Mouse (Mus musculus) forebrain, embryonic 10.5 days (tissue): ENCODE data around the gene Lsg1. TPM values are rescaled to one million over a fixed set of nuclear protein-coding genes. Genes with fewer than 3 reads are reported as not detected.

Source experiments
- DNase-seq: peaks from one replicate; pipeline ENCODE4 v3.0.0-alpha.2; 2017; ENCODE audit warnings: low spot score; ENCODE audit errors: extremely low spot score
- H3K27ac ChIP-seq: fragments of 300-500 bp; sonication (generic); 2 replicates; pipeline ENCODE4 v1.5.1; 2016; ENCODE audit warnings: mild to moderate bottlenecking
- H3K27me3 ChIP-seq: fragments of 300-500 bp; sonication (generic); 2 replicates; pipeline ENCODE4 v1.6.1; 2016; ENCODE audit warnings: mild to moderate bottlenecking; ENCODE audit not compliant: poor library complexity, severe bottlenecking
- H3K36me3 ChIP-seq: fragments of 300-500 bp; sonication (generic); replicated peaks from 2 replicates; pipeline ENCODE4 v1.6.1; 2016; ENCODE audit warnings: mild to moderate bottlenecking, moderate library complexity
- H3K4me1 ChIP-seq: fragments of 300-500 bp; sonication (generic); 2 replicates; pipeline ENCODE4 v1.6.1; 2016
- H3K4me3 ChIP-seq: fragments of 300-500 bp; sonication (generic); 2 replicates; pipeline ENCODE4 v1.5.1; 2016; ENCODE audit warnings: mild to moderate bottlenecking, moderate library complexity
- H3K9me3 ChIP-seq: fragments of 300-500 bp; sonication (generic); 2 replicates; pipeline ENCODE4 v1.6.1; 2016; ENCODE audit warnings: mild to moderate bottlenecking, moderate library complexity
- WGBS: fragments of 180-500 bp; shearing (Covaris S2); methylation state at CpG from one replicate; pipeline ENCODE4 v1.1.7; 2016; 5-methylcytosine and 5-hydroxymethylcytosine counted together
- polyA plus RNA-seq: library from polyadenylated mRNA; unstranded; fragments of >200 nt; fragmentation: Nextera tagmentation; extraction: Ambion mirVana; gene quantifications from 2 replicates; pipeline ENCODE4 v1.2.1, GENCODE M21; 2016

Gene Lsg1
- polyA plus RNA-seq: 86.6 and 87.4 TPM in 2 replicates

DNA sequence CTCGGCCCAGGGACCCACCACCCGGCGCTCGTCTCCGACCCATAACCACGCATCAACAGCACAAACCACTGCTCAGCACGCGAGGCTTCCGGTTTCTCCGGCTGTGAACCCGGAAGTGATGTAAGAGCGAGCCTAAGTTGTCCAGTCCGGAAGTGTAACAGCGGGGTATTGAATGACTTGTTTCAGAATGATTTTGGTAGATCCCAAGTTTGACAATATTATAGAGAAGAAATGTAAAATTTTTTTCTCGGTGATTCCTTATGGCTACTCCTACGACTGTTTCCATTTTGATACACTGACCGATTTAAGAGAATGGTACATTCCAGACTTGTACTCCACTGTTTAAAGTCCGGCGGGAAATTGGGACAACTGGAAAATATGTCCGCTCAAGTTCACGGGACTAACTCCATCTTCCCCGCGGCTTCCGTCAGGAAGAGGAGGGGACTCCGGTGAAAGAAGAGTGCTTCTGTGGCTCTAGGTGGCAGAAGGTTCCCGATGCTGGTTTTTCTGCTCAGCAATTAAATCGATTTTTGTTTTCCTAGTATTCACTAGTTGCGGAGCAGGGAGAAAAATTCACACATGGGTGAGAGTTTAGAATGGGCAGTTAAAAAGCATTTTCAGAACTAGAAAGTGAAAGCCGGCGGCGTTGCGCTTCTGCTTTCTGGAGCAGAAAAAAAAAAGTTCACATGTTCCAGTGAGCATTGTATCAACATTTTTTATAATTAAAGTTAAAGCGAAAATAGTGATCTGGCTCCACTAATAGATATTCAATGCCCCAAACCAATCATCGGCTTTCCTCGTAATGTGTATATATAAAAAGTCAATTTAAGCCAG is at the start of gene Lsg1:
Lsg1 (minus strand) TSS at position 99 of the 834 bp plus-strand sequence.
- Histone ChIP-seq H3K4me3 (peak within 1 kb of the TSS; percentile 85), H3K9me3 (no peaks in the 10 kb centered on the region), H3K27ac (peak within 1 kb of the TSS; percentile 95), H3K36me3 (peaks cover 30% of the 10 kb centered on the region), H3K4me1 (peaks cover 15% of the 10 kb centered on the region), H3K27me3 (no peaks in the 10 kb centered on the region)
- WGBS: 5% methylated on average over 35 of the region's 35 CpGs
- peak; percentile 88 for DNase-seq

- DNase-seq: no peak
- WGBS: 76% methylated on average over 8 of the region's 8 CpGs
- no peaks in the 10 kb centered on the region for H3K4me1 ChIP-seq
- H3K4me3 ChIP-seq: no peak overlapping the region
- no peaks in the 10 kb centered on the region for H3K36me3 ChIP-seq
- H3K27ac ChIP-seq: no peak overlapping the region
- no peaks in the 10 kb centered on the region for H3K27me3 ChIP-seq
- no peaks in the 10 kb centered on the region for H3K9me3 ChIP-seq
These were observed 46.7 kb upstream of the Lsg1 start for GRCm38 (mm10) chr16:30633906-30634746.

- Histone ChIP-seq H3K27ac (no peak overlapping the region), H3K36me3 (no peaks in the 10 kb centered on the region), H3K27me3 (no peaks in the 10 kb centered on the region), H3K4me1 (peaks cover 15% of the 10 kb centered on the region), H3K4me3 (no peak overlapping the region), H3K9me3 (no peaks in the 10 kb centered on the region)
- no peak for DNase-seq
- WGBS: 91% methylated on average over 5 of the region's 5 CpGs
These were observed 42.1 kb upstream of the Lsg1 start for GRCm38 (mm10) chr16:30629509-30629908.

DNA sequence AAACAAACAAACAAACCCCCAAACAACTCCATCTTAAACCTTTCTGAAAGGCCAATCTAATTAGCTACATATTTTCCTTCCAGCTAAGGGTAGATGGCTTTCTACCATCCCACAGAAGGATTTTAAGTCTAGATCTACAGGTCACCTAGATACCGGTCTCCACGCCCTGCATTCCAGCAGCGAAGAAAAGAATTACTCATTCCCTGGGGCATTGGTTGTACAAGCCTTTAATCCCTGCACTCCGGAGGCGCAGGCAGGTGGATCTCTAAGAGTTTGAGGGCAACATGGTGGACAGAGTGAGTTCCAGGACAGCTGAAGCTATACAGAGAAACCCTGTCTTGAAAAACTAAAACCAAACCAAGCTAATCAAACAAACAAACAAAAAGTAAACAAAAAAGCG is 41.0 kb upstream of the Lsg1 start:
- H3K4me3 ChIP-seq: no peak overlapping the region
- WGBS: 36% methylated on average over 6 of the region's 6 CpGs
- no peaks in the 10 kb centered on the region for H3K9me3 ChIP-seq
- H3K27me3 ChIP-seq: no peaks in the 10 kb centered on the region
- no peak for DNase-seq
- H3K4me1 ChIP-seq: peaks cover 15% of the 10 kb centered on the region
- H3K27ac ChIP-seq: no peak overlapping the region
- H3K36me3 ChIP-seq: no peaks in the 10 kb centered on the region

DNA sequence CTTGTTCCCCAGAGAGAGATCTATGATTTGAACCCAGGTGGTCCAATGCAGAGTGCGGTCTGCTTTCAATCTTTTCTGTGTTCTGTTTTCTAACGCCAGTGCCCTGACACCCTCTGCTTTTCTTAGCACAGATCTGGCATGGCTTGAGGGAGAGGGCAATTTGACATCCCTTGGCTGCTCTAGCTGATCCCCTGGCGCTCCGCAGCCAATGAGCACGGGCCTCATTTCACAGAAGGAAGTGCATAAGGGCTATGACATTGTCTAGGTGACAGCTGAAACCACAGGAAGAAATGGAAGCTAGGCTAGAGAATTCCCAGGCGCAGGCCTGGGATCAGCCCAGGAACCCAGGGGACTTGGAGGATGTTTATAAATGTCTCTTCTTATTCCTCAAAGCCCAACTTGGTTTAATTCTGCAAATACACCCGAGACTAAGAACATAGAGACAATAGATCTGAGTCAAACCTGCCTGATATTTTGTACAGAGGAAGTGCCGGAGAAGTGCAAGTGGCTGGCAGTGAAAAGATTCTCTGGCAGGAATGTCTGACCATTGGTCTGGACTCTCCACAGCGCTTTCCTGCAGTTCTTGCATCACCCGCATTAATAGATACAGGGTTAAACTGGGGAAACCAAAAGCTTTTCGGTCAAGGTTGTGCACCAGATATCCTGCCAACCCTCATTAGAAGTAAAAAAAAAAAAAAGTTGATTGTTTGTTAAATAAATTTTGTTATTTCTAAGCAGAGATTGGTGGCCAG is 40.4 kb upstream of the Lsg1 start:
- Histone ChIP-seq H3K4me3 (no peak overlapping the region), H3K9me3 (no peaks in the 10 kb centered on the region), H3K36me3 (no peaks in the 10 kb centered on the region), H3K27ac (no peak overlapping the region), H3K27me3 (no peaks in the 10 kb centered on the region), H3K4me1 (peaks cover 15% of the 10 kb centered on the region)
- whole genome bisulfite sequencing: 79% methylated on average over 11 of the region's 11 CpGs
- no peak for DNase-seq

DNA sequence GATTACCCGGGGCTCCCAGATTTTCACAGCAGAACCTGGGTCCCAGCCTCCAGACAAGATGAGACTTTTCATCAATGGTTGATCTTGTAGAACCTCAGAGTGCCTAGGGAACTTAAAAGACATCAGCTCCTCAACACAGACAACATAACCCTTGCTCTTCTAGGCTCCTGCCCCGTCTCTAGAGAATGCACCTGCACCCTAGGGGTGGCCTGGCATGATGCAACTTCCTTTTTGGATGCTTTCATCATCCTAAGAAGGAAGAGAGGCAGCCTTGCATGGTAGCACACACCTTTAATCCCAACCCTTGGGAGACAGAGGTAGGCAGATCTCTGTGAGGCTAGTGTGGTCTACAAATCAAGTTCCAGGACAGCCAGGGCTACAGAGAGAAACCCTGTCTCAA is 37.2 kb upstream of the Lsg1 start:
- Histone ChIP-seq H3K36me3 (no peaks in the 10 kb centered on the region), H3K4me1 (peaks cover 15% of the 10 kb centered on the region), H3K4me3 (no peak overlapping the region), H3K27ac (no peak overlapping the region), H3K9me3 (no peaks in the 10 kb centered on the region), H3K27me3 (no peaks in the 10 kb centered on the region)
- DNase-seq: no peak
- 83% methylated on average over 2 of the region's 2 CpGs for WGBS

GRCm38 (mm10) chr16:30623645-30624044 is 36.3 kb upstream of the Lsg1 start:
- peaks cover 12% of the 10 kb centered on the region for H3K4me1 ChIP-seq
- no peak overlapping the region for H3K27ac ChIP-seq
- no peaks in the 10 kb centered on the region for H3K36me3 ChIP-seq
- H3K4me3 ChIP-seq: no peak overlapping the region
- WGBS: 89% methylated on average over 7 of the region's 7 CpGs
- no peak for DNase-seq
- no peaks in the 10 kb centered on the region for H3K9me3 ChIP-seq
- H3K27me3 ChIP-seq: no peaks in the 10 kb centered on the region

GRCm38 (mm10) chr16:30616281-30616680 is 28.9 kb upstream of the Lsg1 start:
- H3K27me3 ChIP-seq: no peaks in the 10 kb centered on the region
- 82% methylated on average over 3 of the region's 3 CpGs for WGBS
- no peak for DNase-seq
- H3K27ac ChIP-seq: no peak overlapping the region
- H3K4me1 ChIP-seq: peaks cover 17% of the 10 kb centered on the region
- H3K9me3 ChIP-seq: no peaks in the 10 kb centered on the region
- H3K36me3 ChIP-seq: no peaks in the 10 kb centered on the region
- H3K4me3 ChIP-seq: no peak overlapping the region

DNA sequence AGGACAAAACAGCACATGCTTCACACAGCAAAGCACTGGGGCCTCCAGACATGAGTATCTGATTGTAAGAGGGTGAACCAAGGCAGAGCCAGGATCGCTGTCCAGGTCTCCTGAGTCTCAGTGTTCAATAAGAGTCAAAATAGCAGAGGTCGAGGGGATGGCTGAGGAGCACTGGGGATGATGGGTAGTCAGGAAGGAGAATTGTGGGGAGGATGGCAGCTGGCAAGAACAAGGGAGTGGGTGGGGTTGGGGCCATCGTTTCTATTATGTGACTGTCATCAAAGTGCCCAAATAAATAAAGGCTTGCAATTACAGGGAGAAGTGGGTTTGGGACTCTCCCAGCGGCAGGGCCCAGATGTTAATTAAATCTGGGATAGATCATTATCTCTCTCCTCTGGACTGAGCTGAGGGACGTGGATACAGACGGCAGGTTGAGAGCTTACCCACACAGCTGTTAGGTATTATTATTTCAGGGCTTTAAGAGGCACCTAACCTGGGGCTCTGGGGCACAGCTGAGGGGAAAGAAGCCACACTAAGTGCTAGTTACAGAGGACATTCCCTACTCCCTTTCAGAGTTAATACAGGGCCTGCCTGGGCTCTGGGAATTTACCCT is 27.4 kb upstream of the Lsg1 start:
- H3K27ac ChIP-seq: peak overlapping the region; percentile 69
- 22% methylated on average over 6 of the region's 6 CpGs for WGBS
- H3K9me3 ChIP-seq: no peaks in the 10 kb centered on the region
- no peaks in the 10 kb centered on the region for H3K27me3 ChIP-seq
- H3K36me3 ChIP-seq: no peaks in the 10 kb centered on the region
- no peak overlapping the region for H3K4me3 ChIP-seq
- no peak for DNase-seq
- peaks cover 17% of the 10 kb centered on the region for H3K4me1 ChIP-seq

DNA sequence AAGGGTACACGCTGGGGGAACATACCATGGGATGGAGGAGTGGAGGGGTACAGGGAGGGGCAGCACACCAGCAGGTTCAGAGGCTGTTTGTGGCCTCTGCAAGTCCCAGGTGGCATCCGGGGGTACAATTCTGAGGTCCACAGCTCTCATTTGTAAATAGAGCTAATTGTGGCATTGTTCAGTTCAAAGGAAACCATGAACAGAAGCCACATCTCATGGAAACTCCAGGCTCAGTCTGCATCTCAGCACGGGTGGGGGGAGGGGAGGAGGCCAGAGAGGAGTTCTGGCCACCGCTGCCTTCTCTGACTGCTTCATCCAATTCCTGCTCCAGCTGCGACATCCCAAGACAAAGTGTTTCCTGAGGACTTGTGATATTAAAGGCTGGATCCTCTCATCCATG is 26.7 kb upstream of the Lsg1 start:
- H3K27ac ChIP-seq: peak overlapping the region; percentile 69
- DNase-seq: no peak
- H3K27me3 ChIP-seq: no peaks in the 10 kb centered on the region
- H3K9me3 ChIP-seq: no peaks in the 10 kb centered on the region
- H3K4me3 ChIP-seq: no peak overlapping the region
- peaks cover 17% of the 10 kb centered on the region for H3K4me1 ChIP-seq
- H3K36me3 ChIP-seq: no peaks in the 10 kb centered on the region
- 32% methylated on average over 5 of the region's 5 CpGs for WGBS

- DNase-seq: no peak
- H3K9me3 ChIP-seq: no peaks in the 10 kb centered on the region
- H3K27ac ChIP-seq: no peak overlapping the region
- no peaks in the 10 kb centered on the region for H3K36me3 ChIP-seq
- 88% methylated on average over 7 of the region's 7 CpGs for WGBS
- H3K27me3 ChIP-seq: no peaks in the 10 kb centered on the region
- no peak overlapping the region for H3K4me3 ChIP-seq
- H3K4me1 ChIP-seq: peaks cover 17% of the 10 kb centered on the region
These were observed 25.7 kb upstream of the Lsg1 start for GRCm38 (mm10) chr16:30613122-30613521.

DNA sequence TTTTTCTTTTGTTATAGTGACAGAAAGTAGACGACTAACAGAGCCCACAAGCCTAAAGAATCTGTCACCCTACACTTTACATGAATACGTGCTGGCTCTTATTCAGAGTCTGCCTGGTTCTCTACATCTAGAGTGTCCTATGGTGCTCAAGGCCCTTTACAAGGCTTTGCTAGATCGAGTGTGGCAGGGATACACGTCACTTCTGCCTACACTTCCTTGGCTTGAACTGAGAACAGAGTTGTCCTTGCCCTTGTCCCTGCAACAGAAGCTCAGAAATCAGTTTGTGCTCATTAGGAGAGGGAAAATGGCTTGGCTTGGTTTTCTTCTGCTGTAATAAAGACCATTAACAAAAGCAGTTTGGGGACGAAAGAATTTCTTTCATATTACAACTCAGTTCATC is 23.9 kb upstream of the Lsg1 start:
- Histone ChIP-seq H3K9me3 (no peaks in the 10 kb centered on the region), H3K36me3 (no peaks in the 10 kb centered on the region), H3K27me3 (no peaks in the 10 kb centered on the region), H3K27ac (no peak overlapping the region), H3K4me3 (no peak overlapping the region), H3K4me1 (peaks cover 19% of the 10 kb centered on the region)
- no peak for DNase-seq
- 85% methylated on average over 5 of the region's 5 CpGs for WGBS
